Mouse (Mus musculus) spleen, postnatal 36 days (tissue): Measurements from ENCODE around the gene Ecel1.
A peak's percentile ranks its signal among the peaks of the same experiment; 100 is the strongest.

ENCODE experiments used
- DNase-seq, 2 experiments: peaks; one replicate each; pipeline ENCODE4 v3.0.0; 2022; ENCODE audit warnings: low spot score in 2 of 2, mixed read lengths in 1 of 2

Gene Ecel1

DNA sequence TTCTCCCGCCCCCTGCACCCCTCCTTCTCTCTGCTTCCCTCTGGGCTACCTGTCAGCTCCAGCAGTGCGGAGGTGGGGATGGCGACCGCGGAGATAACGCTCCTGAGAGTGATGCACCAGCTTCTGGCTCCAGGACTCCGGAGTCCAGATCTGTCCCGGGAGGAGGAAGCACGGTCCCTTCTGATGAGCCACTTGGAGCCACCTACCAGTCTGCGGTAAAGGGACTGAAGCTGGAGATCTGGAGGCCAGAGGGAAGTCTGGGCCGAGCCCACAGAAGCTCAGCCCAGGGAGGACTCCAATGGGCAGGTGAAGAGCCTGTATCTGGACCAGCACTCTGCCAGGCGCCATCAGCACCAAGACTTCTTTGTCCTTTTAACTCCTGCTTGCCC, at the start of gene Ecel1:
Gene Ecel1, minus strand, starts transcription at position 323 of the 389 bp plus-strand sequence.
- no peak for DNase-seq

DNA sequence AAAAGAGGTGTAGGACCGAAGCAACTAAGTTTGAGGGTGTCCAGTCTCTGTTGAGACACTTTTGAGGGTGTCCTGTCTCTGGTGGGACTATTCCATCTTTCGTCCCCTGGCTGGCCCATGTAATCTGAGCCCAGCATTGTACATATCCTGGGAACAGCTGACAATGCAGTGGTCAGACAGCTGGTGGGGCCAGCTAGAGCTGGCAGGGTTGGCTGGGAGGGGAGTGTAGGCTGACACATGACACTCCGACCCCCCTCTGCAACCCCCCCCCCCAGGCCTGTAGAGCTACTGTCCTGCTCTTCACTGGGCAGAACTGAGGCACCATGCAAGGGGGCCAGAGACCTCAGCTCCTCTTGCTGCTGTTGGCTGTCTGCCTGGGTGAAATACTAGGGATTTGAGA, 49.2 kb upstream of the Ecel1 start:
- no peak for DNase-seq

DNA sequence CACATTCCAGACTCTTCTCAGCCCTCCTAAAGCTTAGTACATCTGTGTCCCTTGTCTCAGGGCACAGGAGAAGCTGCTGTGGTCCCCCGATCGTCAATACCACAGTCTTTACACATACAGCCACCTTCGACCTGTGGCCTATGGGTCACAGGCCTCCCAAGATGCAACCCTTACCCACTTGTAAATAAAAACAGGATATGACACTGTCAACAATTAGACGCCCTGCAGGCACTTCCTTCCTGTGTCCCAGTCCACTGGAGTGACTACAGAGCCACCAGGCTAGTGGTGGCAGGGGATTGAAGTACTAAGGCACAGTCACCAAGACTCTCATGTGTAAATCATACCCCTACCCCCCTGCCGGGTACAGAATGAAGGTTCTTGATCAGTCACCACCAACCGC, 48.7 kb upstream of the Ecel1 start:
- no peak for DNase-seq

DNA sequence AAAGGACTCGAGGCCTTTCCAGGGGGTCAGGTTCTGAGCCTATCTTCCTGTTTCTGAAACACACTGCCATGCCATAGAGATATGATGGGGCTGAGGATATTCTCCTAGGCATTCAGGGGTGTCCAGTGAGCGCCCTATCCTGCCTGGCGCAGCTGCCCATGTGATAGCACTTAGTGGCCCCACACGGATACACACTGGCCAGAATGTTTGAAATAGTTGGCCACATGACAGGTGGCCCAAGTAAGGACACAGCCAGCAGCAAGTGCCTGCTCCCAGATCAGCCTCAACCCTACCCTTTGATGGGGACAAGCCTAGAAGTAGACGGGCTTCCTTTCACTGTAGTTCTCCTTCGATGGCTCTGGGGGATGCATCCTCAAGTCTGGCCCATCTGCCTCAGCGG, 48.1 kb upstream of the Ecel1 start, which contains the start of gene Chrng:
Gene Chrng, plus strand, starts transcription at position 193 of the 400 bp plus-strand sequence.
- DNase-seq: no peak

DNA sequence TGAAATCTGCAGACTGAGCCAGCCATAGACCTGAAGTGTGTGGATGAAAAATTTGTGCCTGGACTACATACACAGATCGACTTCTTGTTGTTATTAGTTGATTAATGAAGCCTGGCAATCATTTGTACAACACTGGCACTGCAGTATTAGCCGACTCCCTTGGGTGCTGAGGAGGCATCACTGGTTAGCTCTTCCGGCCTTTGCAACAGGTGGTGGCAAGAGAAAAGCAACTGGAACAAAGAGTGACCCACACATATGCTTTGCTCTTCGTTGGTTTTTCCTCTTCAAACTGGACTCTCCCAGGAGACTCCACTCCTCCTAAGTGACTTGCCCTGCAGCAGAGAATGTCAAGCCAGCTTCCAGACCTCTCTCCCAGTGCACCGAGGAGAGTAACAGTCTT, 47.5 kb upstream of the Ecel1 start:
- DNase-seq: no peak

DNA sequence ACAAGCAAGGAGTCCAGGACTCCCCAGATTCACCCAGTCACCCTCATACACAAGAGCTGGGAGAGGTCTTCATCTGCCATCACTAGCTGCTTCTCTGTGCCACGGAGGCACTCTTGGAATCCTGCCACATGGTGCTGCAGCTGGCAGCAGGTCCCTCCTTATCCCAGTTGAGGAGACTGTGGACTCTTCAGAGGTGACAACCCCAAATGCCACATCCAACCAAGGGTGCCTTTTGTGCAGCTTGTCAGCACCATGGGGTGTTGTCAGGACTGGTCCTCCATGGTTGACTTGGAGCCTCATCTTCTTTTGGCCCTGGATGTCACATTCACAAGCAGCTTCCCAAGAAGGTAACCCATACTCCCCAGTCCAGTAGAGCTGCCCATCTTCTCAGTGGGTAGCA, 45.5 kb upstream of the Ecel1 start:
- no peak for DNase-seq

DNA sequence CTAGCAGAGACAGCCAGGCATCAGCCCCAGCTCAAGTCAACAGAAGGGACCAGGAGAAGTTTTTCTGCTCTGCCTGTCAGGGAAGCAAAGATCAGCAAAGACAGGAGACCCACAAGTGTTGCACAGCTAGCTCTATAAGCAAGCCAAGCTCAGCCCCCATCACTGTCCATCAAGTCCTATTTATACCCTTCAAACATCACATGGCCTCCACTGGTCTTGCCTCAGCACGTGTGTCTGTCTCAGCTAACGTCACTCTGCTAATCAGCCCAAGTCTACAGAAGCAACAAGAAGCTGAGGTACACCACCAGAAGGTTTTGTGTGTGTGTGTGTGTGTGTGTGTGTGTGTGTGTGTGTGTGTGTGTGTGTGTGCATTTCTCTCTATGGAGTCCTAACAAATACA, 44.5 kb upstream of the Ecel1 start:
- DNase-seq: no peak

DNA sequence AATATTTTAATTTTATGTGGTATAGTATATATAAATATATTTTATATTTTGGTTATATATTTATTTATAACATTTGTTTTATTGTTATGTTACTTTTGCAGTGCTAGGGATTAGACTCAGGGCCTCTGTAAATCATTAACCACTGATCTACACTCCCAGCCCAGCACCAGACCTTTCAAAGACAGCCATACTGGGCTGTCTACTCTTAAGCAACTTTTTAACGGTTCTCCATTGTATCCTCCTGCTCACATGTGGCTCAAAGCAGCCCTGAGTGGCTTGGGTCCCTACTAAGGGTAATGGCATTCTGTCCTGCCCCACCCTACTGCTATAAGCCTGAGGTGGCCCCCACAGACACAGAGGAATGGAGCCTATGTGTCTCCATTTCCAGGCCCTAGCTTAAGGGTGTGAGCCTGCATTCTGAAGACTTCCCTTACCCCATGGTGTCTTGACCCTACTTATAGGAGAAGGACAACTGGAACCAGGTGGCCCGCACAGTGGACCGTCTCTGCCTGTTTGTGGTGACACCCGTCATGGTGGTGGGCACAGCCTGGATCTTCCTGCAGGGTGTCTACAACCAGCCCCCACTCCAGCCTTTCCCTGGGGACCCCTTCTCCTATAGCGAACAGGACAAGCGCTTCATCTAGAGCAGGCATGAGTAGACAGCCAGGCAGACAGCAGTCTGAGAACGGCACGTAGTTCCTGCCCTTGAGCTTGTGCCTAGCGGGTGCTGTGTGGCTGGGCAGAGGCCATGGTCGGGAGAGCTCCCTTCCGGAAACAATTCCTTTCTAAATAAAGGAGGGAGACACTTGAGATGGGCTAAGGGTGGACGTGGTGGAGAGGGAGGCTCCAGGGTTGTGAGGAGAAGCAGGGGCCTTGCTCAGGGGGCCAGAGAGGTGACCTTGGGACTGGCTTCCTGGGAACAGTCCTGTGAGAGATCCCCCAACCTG, 42.1 kb upstream of the Ecel1 start:
- DNase-seq: no peak

DNA sequence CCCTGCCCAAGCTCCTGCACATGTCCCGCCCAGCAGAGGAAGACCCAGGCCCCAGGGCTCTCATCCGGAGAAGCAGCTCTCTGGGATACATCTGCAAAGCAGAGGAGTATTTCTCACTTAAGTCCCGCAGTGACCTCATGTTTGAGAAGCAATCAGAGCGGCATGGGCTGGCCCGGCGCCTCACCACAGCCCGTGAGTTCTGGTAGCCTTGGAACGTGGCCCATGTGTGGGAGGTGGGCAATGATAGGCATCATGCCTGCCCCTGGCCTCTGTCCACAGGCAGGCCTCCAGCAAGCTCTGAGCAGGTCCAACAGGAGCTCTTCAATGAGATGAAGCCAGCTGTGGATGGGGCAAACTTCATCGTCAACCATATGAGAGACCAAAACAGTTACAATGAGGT, 41.0 kb upstream of the Ecel1 start:
- no peak for DNase-seq

DNA sequence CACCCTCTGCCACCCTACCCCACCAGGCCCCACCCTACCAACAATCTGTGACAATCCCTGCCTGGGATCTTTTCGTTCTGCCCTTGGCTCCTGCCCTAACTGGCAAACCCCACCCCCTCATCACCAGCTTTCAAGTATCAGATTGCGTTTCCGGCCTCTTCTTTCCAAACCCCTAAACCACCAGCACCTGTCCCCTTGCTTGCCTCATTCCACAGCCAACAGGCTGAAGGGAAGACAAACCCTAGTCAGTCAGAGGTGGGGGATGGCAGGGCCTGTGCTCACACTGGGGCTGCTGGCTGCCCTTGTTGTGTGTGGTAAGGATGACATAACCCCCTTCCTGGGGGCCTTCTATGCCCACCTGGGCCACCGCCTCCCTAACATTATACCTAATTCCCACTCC, 34.1 kb upstream of the Ecel1 start, which contains the start of gene Chrnd:
Gene Chrnd, plus strand, starts transcription at position 179 of the 400 bp plus-strand sequence.
- DNase-seq: no peak

DNA sequence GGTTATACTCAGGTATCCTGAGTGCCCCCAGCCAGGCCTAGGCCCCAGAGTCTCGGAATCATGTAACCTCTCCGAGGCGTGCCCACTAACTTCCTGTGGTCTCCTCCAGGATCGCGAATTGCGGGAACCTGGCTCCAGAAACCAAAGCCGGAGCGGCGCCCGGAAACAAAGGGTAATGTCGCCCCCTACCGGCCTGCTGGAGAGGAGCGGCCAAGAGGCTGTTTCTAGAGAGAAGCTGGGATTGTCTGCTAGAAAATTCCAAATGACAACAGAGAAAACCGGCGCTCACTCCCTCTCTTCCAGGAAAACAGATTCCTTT, 30.7 kb upstream of the Ecel1 start:
- DNase-seq: no peak

DNA sequence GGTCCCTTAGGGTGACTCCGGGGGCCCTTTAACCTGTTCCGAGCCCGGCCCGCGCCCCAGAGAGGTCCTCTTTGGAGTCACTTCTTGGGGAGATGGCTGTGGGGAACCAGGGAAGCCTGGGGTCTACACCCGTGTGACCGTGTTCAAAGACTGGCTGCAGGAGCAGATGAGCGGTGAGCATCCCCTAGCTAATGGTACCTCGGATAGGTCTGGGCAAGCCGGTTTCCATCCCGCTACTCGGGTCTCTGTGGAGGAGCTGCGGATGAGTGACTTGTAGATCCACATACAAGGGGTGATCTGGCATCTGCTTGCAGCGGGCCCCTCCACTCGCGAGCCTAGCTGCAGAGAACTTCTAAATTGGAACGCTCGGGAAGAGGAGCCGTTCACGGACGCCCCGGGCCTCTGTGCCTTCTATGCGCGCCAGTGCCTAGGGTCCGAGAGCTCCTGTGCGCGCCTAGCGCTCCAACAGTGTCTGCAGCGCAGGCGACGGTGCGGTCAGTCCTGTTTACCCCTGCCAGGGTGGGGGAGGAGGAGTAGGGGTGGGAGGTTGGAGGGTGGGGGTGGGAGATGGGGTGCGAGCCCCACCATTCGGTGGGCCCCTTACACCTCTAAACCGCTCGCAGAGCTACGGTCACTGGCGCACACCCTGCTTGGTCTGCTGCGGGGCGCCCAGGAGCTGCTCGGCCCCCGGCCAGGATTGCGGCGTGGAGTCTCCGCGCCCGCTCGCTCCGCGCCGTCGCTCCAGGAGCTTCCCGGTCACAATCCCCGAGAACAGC, 30.1 kb upstream of the Ecel1 start:
- no peak for DNase-seq

DNA sequence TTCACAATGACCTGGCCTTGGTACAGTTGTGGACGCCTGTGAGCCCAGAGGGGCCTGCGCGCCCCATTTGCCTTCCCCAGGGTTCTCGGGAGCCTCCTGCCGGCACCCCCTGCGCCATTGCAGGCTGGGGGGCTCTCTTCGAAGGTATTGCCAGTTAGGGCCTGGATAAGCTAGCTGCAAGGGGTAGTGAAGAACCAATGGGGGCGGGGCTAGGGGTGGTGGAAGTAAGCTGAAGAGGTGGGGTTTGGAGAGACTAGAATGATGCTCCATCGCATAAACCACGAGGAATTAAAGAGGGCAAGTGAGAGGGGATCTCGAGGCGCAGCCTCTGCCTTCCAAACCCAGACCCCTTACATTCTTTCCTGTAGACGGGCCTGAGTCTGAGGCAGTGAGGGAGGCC, 29.2 kb upstream of the Ecel1 start:
- DNase-seq: no peak

DNA sequence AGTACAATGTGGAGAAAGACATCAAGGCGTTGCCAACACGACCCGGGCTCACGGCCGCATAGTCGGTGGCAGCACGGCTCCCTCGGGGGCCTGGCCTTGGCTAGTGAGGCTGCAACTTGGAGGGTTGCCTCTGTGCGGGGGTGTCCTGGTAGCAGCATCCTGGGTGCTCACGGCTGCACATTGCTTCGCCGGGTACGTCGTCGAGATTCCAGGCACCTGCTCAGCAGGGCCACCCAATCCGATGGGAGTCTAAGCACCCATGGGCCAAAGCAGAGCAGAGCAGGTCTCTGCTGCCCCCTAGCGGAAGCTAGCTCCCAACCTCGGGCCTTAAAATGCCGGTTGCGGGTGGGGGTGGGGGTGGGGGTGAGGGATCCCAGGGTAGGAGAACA, 28.4 kb upstream of the Ecel1 start:
- peak; percentile 22 to 30 for DNase-seq

DNA sequence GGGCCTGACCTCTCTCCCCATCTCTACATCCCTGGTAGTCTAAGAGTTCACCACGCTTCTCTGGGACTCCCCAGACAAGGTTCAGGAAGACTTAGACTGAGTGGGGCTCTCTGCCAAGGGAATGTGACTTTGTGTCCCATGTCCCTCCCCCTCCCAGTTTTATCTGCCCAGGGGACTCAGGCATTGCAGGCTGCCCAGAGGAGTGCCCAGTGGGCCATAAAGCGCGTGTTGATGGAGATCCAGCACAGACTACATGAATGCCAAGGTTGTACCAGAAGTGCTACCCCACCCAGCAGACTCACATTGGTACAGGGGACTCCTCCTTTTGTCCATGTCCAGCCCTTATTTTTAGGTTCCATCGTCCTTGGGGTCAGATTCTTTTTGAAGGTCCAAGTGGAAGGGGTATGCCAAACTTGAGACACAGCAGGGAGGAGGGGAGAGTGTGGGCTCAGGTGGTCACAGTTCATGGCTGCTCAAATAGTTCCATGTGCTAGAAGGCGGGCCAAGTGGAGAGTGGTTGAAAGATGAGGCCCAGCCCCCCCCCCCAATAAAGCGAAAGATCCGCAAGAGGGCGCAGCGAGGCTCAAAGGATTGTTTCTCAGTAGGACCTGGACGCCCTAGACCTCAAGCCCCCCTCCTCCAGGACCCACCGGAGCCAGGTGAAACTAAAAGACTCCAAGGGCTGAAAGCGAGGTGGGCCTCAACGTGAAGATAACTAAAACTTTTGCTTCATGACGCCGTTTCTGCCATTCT, 27.9 kb upstream of the Ecel1 start:
- no peak for DNase-seq

DNA sequence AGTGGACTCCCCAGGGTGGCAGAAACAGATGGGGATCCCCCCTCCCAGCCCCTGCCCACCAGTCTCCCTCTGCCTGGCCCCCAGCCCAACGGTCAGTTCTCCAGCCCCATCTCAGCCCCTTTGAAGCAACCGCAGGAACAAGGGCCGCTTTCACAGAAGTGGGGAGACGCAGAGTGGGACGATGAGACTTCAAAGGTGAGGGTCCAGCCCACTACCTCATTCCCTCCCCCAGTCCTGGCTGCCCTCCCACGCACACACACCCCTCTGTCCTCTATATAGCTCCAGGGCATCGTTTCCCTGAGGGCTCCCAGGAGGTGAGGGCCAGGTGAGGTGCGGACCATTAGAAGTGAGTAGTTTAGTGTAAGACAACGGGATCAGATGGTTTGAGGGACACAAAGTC, 26.7 kb upstream of the Ecel1 start, which contains the start of gene Prss56:
Gene Prss56, plus strand, starts transcription at position 301 of the 400 bp plus-strand sequence.
- DNase-seq: no peak

DNA sequence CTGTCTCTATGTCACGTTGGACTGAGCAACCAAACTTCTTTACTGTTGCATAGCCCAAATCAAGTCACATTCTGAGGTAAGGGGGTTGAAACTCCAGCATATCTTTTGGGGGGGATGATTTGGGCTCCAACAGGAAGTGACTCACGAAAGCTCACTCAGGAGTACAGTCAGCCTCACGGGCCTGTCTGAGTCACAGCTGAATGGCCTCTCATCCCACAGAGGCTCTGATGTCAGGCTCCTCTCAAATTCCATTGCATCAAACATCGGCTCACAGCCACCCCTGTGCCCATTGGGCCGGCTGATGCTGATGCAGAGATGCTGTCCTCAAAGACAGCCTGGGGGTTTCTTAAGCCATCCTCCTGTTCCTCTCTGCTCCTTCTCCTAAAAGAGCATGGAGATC, 24.6 kb upstream of the Ecel1 start:
- no peak for DNase-seq

DNA sequence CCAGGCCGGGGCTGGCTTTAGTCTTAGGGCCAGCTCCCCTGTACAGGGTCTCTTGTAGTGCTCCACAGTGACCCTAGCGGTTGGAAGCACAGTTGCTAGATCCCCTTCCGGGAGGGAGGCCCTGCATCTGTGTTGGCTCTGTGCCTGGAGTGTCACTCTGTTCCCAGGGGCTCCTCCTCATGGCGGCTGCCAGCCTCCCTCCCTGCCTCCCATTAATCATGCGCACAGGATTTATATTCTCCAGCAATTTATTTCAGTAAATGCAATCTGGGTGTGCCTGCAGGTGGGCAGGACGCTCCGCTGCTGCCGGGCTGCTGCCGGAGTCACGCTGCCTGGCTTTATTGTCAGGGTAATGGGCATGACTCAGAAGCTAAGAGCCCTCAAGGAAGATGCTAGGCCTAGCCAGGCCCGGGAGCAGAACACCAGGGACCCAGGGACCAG, 19.6 kb upstream of the Ecel1 start:
- DNase-seq: no peak

DNA sequence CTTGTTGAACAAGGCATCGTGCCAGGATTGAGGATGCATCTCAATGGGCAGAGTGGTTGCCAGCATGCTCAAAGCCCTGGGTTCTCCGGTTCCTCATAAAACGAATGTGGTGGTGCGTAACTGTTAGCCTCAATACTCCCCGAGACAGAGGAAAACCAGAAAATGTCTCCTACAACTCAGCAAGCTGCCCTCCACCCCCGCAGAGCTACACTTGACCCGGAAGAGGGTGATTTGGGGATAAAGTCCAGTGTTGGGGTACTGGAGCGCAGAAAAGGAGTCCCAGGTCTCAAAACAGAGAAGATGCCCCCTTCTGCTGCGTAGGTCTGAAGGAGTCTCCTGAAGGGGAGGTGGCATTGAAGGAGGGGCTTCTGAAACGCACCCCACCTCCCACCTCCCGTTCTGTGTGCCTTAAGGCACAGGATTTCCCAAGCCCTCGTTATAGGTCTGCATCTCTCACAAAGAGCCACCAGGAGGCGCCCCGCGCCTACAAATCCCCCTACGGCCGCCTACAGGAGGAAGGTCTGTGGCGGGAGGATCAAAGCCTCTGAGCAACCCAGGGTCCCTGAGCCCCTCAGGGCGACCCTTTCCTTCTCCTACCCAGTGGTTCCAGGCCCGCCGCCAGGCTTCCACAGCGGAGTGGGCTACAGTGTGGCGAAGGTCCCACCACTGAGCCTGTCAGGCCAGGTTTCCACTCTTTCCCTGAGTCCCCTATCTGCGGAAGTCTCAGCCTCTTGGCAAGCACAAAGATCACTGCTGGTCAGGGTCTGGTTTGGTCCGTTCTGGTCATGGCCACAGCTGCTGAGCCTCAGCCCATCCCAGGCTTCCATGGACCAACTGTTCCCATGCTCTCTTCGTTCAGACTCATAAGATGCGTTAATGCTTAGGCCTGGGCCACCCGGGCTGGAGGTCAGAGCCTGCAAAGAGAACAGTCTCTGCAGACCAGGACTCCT, 18.0 kb upstream of the Ecel1 start:
- DNase-seq: peak; percentile 17 to 38

DNA sequence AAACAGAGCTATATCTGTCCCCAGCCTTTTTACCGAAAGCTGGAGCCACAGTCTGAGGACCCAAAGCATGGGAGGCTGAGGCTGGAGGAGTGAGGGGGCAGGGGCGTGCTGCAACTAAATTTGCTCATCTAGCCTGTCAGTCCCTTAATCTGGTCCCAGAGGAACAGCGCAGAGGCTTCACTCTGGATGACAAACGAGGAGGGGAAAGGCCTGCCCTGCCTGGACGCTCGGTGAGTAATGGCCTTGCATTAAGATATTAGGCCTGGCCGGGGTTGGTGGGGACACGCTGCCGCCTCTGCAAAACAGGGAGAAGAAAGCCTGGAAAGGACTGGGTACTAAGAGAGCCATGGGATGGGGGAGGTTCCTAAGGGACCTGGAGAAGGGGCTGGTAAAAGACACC, 16.0 kb upstream of the Ecel1 start:
- DNase-seq: no peak

DNA sequence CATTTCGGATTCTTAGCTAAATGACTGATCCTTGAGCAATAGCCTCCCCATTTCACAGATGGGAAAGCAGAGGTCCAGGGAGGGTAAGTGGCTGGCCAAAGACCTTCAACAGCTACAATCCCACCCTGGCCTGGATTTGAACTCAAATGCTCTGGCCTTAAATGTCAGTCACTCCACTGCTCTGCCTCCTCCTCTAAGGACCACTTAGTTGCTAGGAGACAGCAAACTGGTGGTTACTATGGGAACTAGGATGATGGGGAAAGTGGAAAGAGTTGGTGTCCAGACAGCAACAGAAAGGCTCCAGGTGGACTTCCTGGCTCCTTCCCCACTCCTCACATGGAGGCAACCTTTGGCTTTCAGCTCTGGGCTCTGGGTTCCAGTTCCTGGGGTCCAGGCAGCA, 15.0 kb upstream of the Ecel1 start:
- no peak for DNase-seq
